Mouse (Mus musculus): ENCODE data around the gene Gm9507. TPM values are rescaled to one million over a fixed set of nuclear protein-coding genes. Genes with fewer than 3 reads are reported as not detected.
"Not testable (repeated sequence)": the region's sequence is repeated elsewhere in the genome, so short reads cannot be mapped to it uniquely, and the experiment has no call there.

The Gm9507 gene
- polyA plus RNA-seq, 1 experiment: not detected

DNA sequence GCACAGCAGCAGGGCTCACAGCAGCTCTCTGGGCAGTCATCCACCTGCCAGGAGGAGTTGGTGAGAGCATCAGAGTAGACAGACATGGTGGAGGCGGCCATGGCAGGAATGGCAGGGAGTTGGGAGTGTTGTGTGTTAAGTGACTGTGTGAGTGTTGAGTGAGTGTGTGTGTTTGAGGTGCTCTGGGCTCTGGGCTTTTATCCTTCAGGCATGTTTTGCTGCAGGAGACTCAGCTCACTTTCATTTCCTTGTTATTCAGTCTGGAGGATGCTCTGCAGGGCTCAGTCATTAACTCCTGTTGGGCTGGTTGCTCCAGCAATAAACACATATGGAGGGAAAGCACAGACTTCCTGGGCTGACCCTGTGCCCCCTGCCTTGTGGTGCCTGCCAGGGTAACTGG lies 29.2 kb downstream of the Gm9507 start, which contains the start of gene Gm3250:
Gm3250 (minus strand) TSS at position 101 of the 400 bp plus-strand sequence.
- DNase-seq (ENCODE audit: low read depth, low spot score): not testable (repeated sequence)
- 44% methylated on average over 1 of the region's 1 CpGs for WGBS

DNA sequence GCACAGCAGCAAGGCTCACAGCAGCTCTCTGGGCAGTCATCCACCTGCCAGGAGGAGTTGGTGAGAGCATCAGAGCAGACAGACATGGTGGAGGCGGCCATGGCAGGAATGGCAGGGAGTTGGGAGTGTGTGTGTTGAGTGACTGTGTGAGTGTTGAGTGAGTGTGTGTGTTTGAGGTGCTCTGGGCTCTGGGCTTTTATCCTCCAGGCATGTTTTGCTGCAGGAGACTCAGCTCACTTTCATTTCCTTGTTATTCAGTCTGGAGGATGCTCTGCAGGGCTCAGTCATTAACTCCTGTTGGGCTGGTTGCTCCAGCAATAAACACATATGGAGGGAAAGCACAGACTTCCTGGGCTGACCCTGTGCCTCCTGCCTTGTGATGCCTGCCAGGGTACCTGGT lies 34.8 kb downstream of the Gm9507 start, which contains the start of gene Gm7138:
Gm7138 (minus strand) TSS at position 101 of the 400 bp plus-strand sequence.
- WGBS: 50% methylated on average over 1 of the region's 1 CpGs
- not testable (repeated sequence) for DNase-seq (ENCODE audit: low read depth, low spot score)

DNA sequence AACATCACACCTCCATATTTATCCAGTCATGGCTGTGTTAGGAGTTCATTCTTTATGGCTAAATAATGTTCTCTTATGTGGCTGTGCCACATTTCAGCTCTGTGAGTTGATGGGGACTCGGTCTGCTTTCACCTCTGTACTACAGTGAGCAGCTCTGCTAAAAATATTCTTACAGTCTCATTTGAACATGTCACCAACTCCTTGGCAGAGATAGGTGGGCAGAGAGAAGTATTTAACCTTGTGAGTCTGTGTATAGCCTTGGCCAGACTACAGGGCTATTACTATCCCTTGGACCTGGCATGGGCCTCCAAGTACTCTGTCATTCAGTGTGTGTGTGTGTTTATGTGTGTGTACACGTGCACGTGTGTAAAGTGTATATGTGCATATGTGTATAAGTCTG lies 39.5 kb downstream of the Gm9507 start:
- 80% methylated on average over 1 of the region's 3 CpGs for WGBS
- DNase-seq (ENCODE audit: low read depth, low spot score): not testable (repeated sequence)

DNA sequence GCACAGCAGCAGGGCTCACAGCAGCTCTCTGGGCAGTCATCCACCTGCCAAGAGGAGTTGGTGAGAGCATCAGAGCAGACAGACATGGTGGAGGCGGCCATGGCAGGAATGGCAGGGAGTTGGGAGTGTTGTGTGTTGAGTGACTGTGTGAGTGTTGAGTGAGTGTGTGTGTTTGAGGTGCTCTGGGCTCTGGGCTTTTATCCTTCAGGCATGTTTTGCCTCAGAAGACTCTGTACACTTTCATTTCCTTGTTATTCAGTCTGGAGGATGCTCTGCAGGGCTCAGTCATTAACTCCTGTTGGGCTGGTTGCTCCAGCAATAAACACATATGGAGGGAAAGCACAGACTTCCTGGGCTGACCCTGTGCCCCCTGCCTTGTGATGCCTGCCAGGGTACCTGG lies 40.4 kb downstream of the Gm9507 start, which contains the start of gene Gm3238:
Gm3238 (minus strand) TSS at position 101 of the 400 bp plus-strand sequence.
- not testable (repeated sequence) for DNase-seq (ENCODE audit: low read depth, low spot score)
- WGBS: 50% methylated on average over 1 of the region's 1 CpGs

DNA sequence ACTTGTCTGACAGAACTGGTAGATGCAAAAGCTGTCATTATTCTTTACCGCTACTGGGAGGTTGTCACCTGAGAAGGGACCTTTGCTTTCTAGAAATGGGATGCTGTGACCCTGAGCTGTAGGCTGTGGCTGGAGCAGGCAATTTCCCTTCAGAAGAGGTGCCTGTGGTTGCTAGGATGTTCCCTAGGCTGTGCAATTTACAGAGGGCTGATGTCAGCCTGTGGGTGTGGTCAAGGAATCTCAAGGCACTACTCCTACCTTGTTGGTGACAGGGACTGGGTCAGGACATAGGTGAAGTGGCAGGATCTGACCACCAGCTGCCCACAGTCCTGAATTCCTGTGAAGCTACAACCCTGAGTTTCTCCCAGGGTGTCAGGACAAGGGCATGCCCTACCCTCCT lies 41.9 kb downstream of the Gm9507 start:
- WGBS: 76% methylated on average over 1 of the region's 1 CpGs
- DNase-seq (ENCODE audit: low read depth, low spot score): no peak

Other genes with a start within 250 kb of the Gm9507 start
- 158 and 222 TPM in 2 replicates for gene Pttg1ip, start 230.1 kb downstream of the Gm9507 start, polyA plus RNA-seq (2012; rRNA removed)
- gene Sumo3, start 205.7 kb downstream of the Gm9507 start, polyA plus RNA-seq (2012; rRNA removed): 293 and 338 TPM in 2 replicates
- not detected in 2 replicates for gene Gm49325, start 205.6 kb downstream of the Gm9507 start, polyA plus RNA-seq (2012; rRNA removed)
- 27.7 and 31.4 TPM in 2 replicates for gene Ube2g2, start 189.6 kb downstream of the Gm9507 start, polyA plus RNA-seq (2012; rRNA removed)
- gene Tspear, start 125.3 kb downstream of the Gm9507 start, polyA plus RNA-seq (2012; rRNA removed): 0.52 and 0.94 TPM in 2 replicates
- gene Gm19402, start 121.1 kb downstream of the Gm9507 start, polyA plus RNA-seq (2012; rRNA removed): not detected in 2 replicates
- not detected in 2 replicates for gene Gm9508, start 114.6 kb downstream of the Gm9507 start, polyA plus RNA-seq (2012; rRNA removed)
- not detected in 2 replicates for gene Gm10272, start 105.2 kb downstream of the Gm9507 start, polyA plus RNA-seq (2012; rRNA removed)
- gene Gm10024, start 100.4 kb downstream of the Gm9507 start, polyA plus RNA-seq (2012; rRNA removed): not detected in 2 replicates
- gene Gm10142, start 96.0 kb downstream of the Gm9507 start, polyA plus RNA-seq (2012; rRNA removed): not detected in 2 replicates
- not detected in 2 replicates for gene Krtap12-1, start 91.2 kb downstream of the Gm9507 start, polyA plus RNA-seq (2012; rRNA removed)
- gene Gm10100, start 85.4 kb downstream of the Gm9507 start, polyA plus RNA-seq (2012; rRNA removed): not detected in 2 replicates
- not detected in 2 replicates for gene Gm18596, start 69.2 kb downstream of the Gm9507 start, polyA plus RNA-seq (2012; rRNA removed)
- gene Gm9736, start 60.5 kb downstream of the Gm9507 start, polyA plus RNA-seq (2012; rRNA removed): not detected in 2 replicates
- not detected in 2 replicates for gene Gm3233, start 52.2 kb downstream of the Gm9507 start, polyA plus RNA-seq (2012; rRNA removed)
- not detected in 2 replicates for gene Gm3238, start 40.5 kb downstream of the Gm9507 start, polyA plus RNA-seq (2012; rRNA removed)
- not detected in 2 replicates for gene Gm7138, start 34.9 kb downstream of the Gm9507 start, polyA plus RNA-seq (2012; rRNA removed)
- not detected in 2 replicates for gene Gm3250, start 29.3 kb downstream of the Gm9507 start, polyA plus RNA-seq (2012; rRNA removed)
- gene Gm7137, start 23.6 kb downstream of the Gm9507 start, polyA plus RNA-seq (2012; rRNA removed): not detected in 2 replicates
- gene Gm9639, start 16.8 kb downstream of the Gm9507 start, polyA plus RNA-seq (2012; rRNA removed): not detected in 2 replicates
- not detected in 2 replicates for gene Gm19668, start 12.7 kb downstream of the Gm9507 start, polyA plus RNA-seq (2012; rRNA removed)
- gene Gm2696, start 2.8 kb upstream of the Gm9507 start, polyA plus RNA-seq (2012; rRNA removed): not detected in 2 replicates
- gene Krtap10-4, start 15.3 kb upstream of the Gm9507 start, polyA plus RNA-seq (2012; rRNA removed): not detected in 2 replicates
- gene Krtap10-10, start 24.1 kb upstream of the Gm9507 start, polyA plus RNA-seq (2012; rRNA removed): not detected in 2 replicates
- not detected in 2 replicates for gene Gm36176, start 35.0 kb upstream of the Gm9507 start, polyA plus RNA-seq (2012; rRNA removed)
- gene Gm10318, start 41.0 kb upstream of the Gm9507 start, polyA plus RNA-seq (2012; rRNA removed): not detected in 2 replicates
- not detected in 2 replicates for gene Gm3285, start 50.1 kb upstream of the Gm9507 start, polyA plus RNA-seq (2012; rRNA removed)
- 6.4 and 6.8 TPM in 2 replicates for gene Lrrc3, start 90.7 kb upstream of the Gm9507 start, polyA plus RNA-seq (2012; rRNA removed)
- gene Trpm2, start 158.7 kb upstream of the Gm9507 start, polyA plus RNA-seq (2012; rRNA removed): 2.4 and 4.4 TPM in 2 replicates
- 10.4 and 13.1 TPM in 2 replicates for gene 1810043G02Rik, start 166.7 kb upstream of the Gm9507 start, polyA plus RNA-seq (2012; rRNA removed)
- 29.8 and 41.2 TPM in 2 replicates for gene Pfkl, start 198.2 kb upstream of the Gm9507 start, polyA plus RNA-seq (2012; rRNA removed)
- 0.73 and 1.1 TPM in 2 replicates for gene Dnmt3l, start 230.1 kb upstream of the Gm9507 start, polyA plus RNA-seq (2012; rRNA removed)
- gene Aire, start 231.8 kb upstream of the Gm9507 start, polyA plus RNA-seq (2012; rRNA removed): 0.34 and 0.53 TPM in 2 replicates